Mouse (Mus musculus): ENCODE measurements around the gene Klhdc7a. TPM values are rescaled to one million over a fixed set of nuclear protein-coding genes. Genes with fewer than 3 reads are reported as not detected.
A peak's percentile ranks its signal among the peaks of the same experiment; 100 is the strongest.

Klhdc7a gene
- 0.25 and 0.37 TPM in 2 replicates for polyA plus RNA-seq (2015; fragmentation: Nextera tagmentation; extraction: Ambion mirVana)

DNA sequence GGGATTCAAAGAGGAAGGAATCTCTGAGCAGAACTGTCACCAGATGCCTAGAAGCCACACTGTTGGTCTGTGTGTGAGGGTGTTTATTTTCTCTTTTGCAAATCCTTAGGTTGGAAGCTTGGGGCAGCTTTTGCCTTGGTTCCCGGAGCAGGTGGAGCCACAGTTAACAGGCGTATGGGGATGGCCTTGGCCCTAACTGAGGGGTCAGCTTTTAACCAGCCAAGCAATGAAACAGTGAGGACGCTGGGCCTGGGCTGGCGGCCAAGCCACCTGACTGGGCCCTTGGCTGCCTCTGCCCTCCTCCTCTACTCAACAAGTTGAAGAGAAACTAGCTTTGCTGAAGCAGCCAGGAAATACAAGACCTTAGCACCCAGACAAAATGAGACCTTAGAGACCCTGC, at the start of gene Klhdc7a:
Gene Klhdc7a, minus strand, starts transcription at position 105 of the 400 bp plus-strand sequence.
- H3K36me3 ChIP-seq = no peaks in the 10 kb centered on the region
- H3K4me2 ChIP-seq (replicated peaks) = peak within 1 kb of the TSS; percentile 28
- H3K27me3 ChIP-seq (replicated peaks) = no peaks in the 10 kb centered on the region
- 42% methylated on average over 4 of the region's 4 CpGs for WGBS
- peaks cover 14% of the 10 kb centered on the region for H3K4me1 ChIP-seq (replicated peaks)
- no peaks in the 10 kb centered on the region for H3K9me3 ChIP-seq
- peak; percentile 64 for ATAC-seq
- H3K27ac ChIP-seq = peak within 1 kb of the TSS; percentile 57; the same call in 1 of the 2 replicates
- no peak within 1 kb of the TSS for H3K9ac ChIP-seq
- H3K4me3 ChIP-seq (replicated peaks) = no peak within 1 kb of the TSS

DNA sequence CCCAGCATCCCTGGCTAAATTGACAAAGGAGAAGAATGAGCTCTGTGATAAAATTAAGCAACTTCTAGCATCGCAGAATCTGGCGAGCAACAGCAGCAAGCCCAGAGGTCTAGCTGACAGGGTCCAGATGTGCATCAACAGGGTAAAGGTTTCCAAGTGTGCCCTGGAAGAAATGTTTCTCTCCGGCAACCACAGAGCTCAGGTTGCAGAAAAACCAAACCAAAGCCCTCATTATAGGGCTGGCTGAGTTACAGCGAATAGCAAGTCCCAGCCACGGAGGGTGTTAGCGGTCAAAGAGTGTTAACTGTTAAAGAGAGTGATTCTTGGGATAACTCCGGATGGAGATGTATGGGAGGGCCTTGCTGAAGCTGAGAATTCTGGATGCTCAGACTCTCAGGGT, 48.1 kb upstream of the Klhdc7a start:
- Histone ChIP-seq H3K27me3 (replicated peaks) (no peaks in the 10 kb centered on the region), H3K9ac (no peak overlapping the region), H3K4me2 (replicated peaks) (no peak overlapping the region), H3K27ac (no peak overlapping the region), H3K36me3 (no peaks in the 10 kb centered on the region), H3K9me3 (no peaks in the 10 kb centered on the region), H3K4me1 (replicated peaks) (no peaks in the 10 kb centered on the region), H3K4me3 (replicated peaks) (no peak overlapping the region)
- WGBS = 43% methylated on average over 7 of the region's 7 CpGs
- ATAC-seq = no peak

DNA sequence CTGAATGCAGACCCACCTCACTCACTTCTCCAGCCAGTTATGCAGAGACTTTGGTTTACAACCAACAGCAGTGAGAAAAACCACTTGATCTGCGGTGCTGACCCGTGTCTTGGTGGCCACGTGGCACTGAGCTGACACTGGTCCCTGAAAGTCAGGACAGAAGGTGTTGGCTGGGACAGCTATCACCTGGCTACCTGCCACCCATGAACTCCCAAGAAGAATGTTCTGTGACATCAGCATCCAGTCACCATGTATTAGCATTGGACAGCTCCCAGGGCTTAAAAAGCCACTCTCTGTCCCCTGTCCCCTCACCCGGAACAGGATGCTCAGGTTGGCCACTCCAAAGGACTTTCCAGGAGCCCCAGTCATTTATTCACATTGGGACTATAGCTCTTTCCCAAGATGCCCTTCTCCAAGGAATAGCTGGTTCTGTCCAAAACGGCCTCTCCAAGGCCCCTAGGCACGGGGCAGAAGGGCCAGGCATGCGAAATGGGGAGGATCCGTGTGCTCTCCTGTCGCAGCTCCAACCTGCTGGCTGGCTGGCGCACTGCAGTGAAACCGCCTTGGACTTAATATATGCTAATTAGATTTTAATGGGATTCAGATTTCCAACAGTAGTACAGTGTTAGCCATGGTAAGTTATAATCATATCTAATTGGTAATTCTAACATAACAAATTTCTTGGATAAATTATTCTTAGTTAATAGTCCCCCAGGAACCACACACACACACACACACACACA, 43.1 kb upstream of the Klhdc7a start:
- 72% methylated on average over 11 of the region's 11 CpGs for WGBS
- Histone ChIP-seq H3K36me3 (no peaks in the 10 kb centered on the region), H3K4me3 (replicated peaks) (no peak overlapping the region), H3K4me1 (replicated peaks) (no peaks in the 10 kb centered on the region), H3K27ac (no peak overlapping the region), H3K4me2 (replicated peaks) (no peak overlapping the region), H3K9ac (no peak overlapping the region), H3K9me3 (no peaks in the 10 kb centered on the region), H3K27me3 (replicated peaks) (peaks cover 4% of the 10 kb centered on the region; the same call in 1 of the 2 replicates)
- ATAC-seq = no peak

DNA sequence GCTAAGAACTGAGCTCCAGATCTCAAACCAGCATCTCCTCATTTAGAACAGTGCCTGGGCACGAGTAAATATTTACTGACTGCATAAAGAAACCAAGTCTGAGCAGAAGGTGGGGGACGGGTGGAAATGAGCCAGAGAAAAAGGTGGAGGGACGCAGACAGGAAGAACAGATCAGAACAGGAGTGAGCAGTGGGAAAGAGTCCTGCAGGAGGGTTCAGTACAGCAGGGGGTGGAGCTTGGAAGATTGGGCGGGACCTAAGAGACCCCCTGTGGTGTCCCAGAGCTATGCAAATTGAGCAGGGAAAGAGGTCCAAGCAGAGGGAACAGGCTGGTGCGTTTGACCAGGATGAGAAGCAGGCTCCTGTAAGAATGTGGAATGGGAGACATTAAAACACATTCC, 37.1 kb upstream of the Klhdc7a start:
- peak overlapping the region; percentile 59 for H3K4me2 ChIP-seq (replicated peaks)
- H3K4me3 ChIP-seq (replicated peaks) = no peak overlapping the region
- no peak overlapping the region for H3K27ac ChIP-seq
- H3K36me3 ChIP-seq = no peaks in the 10 kb centered on the region
- ATAC-seq = peak; percentile 55; the same call in 1 of the 2 replicates
- H3K9me3 ChIP-seq = no peaks in the 10 kb centered on the region
- no peaks in the 10 kb centered on the region; the same call in 1 of the 2 replicates for H3K4me1 ChIP-seq (replicated peaks)
- H3K9ac ChIP-seq = no peak overlapping the region
- H3K27me3 ChIP-seq (replicated peaks) = peaks cover 27% of the 10 kb centered on the region
- WGBS = 6% methylated on average over 5 of the region's 5 CpGs

DNA sequence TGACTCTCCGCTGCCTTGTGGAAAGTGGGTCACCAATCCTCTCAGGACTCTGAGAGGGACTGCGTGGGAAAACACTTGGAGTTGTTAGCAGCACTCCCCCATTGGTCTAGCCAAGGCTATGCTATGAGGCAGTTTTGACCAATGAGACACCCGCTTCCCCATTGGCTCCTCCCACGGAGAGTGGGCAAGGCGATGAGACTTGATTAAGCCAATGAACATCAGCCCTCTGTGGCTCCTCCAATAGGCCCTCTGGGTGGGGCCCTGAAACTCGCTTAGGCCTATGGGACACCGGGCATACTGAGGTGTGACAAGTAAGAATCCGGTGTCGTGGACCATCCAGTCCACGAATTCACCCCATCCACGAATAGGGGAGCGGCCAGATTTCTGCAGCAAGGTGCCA, 36.3 kb upstream of the Klhdc7a start:
- no peaks in the 10 kb centered on the region for H3K36me3 ChIP-seq
- H3K9me3 ChIP-seq = no peaks in the 10 kb centered on the region
- peak overlapping the region; percentile 25 for H3K4me3 ChIP-seq (replicated peaks)
- peaks cover 27% of the 10 kb centered on the region for H3K27me3 ChIP-seq (replicated peaks)
- H3K9ac ChIP-seq = no peak overlapping the region
- H3K27ac ChIP-seq = no peak overlapping the region
- H3K4me1 ChIP-seq (replicated peaks) = no peaks in the 10 kb centered on the region; the same call in 1 of the 2 replicates
- peak; percentile 90 for ATAC-seq
- peak overlapping the region; percentile 59 for H3K4me2 ChIP-seq (replicated peaks)
- WGBS = 11% methylated on average over 12 of the region's 12 CpGs

DNA sequence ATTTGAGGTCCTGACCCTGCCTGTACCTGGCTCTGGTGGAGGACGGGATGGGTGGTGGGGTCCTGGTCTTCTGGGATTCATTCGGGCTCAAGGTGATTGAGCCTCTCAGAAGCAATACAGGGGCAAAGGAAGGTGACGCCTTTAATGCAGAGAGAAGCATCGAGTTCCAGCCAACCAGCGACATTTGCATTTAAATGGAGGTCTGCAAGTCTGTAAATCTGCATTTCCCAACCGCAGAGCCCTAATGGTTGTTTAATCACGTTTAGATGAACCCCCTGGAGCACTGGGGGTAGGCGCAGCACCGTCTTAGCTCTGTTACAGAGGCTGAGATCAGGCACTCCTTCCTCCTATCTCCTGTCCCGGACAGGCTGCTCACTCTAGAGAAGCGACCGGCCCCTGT, 34.2 kb upstream of the Klhdc7a start:
- no peak overlapping the region for H3K27ac ChIP-seq
- no peaks in the 10 kb centered on the region; the same call in 1 of the 2 replicates for H3K4me1 ChIP-seq (replicated peaks)
- H3K9me3 ChIP-seq = no peaks in the 10 kb centered on the region
- H3K9ac ChIP-seq = no peak overlapping the region
- 22% methylated on average over 12 of the region's 12 CpGs for WGBS
- no peaks in the 10 kb centered on the region for H3K36me3 ChIP-seq
- no peak overlapping the region for H3K4me2 ChIP-seq (replicated peaks)
- no peak for ATAC-seq
- no peak overlapping the region for H3K4me3 ChIP-seq (replicated peaks)
- peaks cover 23% of the 10 kb centered on the region for H3K27me3 ChIP-seq (replicated peaks)

DNA sequence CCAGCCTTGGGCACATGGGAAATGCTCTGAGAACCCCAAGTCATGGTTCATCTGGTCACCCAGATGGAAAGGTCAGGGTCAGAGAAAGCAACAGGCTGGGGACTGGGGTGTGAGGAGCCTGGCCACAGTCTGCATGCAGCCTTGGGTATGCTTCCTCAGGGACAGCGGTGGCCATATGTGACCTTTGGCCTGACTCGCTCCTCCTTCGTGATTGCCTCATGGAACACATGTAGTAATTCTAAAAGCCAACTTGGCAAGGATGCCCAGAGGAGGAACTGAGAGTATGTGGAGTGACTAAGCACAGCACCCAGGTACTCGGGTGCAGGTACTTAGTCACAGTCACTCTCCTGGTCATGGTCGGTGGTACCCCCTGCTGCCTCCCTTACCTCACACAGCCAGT, 33.1 kb upstream of the Klhdc7a start:
- no peak overlapping the region for H3K4me3 ChIP-seq (replicated peaks)
- no peak overlapping the region for H3K4me2 ChIP-seq (replicated peaks)
- H3K9ac ChIP-seq = no peak overlapping the region
- H3K27ac ChIP-seq = no peak overlapping the region
- H3K27me3 ChIP-seq (replicated peaks) = peaks cover 23% of the 10 kb centered on the region
- 79% methylated on average over 5 of the region's 5 CpGs for WGBS
- H3K9me3 ChIP-seq = no peaks in the 10 kb centered on the region
- no peak for ATAC-seq
- no peaks in the 10 kb centered on the region for H3K36me3 ChIP-seq
- H3K4me1 ChIP-seq (replicated peaks) = no peaks in the 10 kb centered on the region; the same call in 1 of the 2 replicates

DNA sequence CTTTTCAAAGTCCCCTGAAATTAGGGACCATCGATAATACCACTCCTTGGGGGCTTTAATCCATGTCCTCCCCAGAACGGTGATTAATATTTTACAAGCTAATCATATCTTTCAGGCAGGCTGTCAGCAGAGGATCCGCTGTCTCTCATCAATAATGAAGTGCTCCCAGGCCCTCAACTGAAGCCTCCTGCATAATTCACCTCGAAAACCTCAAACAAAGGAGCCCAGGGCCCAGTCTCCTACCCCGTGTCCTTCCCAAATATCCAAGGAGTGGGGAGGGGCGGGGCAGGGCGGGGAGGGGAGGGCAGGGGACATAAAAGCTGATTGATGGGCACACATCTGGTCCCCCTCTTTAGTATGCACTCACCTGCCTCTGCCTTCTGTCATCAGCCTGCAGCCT, 31.2 kb upstream of the Klhdc7a start:
- peaks cover 18% of the 10 kb centered on the region for H3K27me3 ChIP-seq (replicated peaks)
- no peak for ATAC-seq
- 60% methylated on average over 7 of the region's 7 CpGs for whole genome bisulfite sequencing
- H3K4me3 ChIP-seq (replicated peaks) = no peak overlapping the region
- no peak overlapping the region for H3K27ac ChIP-seq
- H3K9me3 ChIP-seq = no peaks in the 10 kb centered on the region
- H3K36me3 ChIP-seq = no peaks in the 10 kb centered on the region
- H3K4me1 ChIP-seq (replicated peaks) = no peaks in the 10 kb centered on the region
- no peak overlapping the region for H3K4me2 ChIP-seq (replicated peaks)
- no peak overlapping the region for H3K9ac ChIP-seq

DNA sequence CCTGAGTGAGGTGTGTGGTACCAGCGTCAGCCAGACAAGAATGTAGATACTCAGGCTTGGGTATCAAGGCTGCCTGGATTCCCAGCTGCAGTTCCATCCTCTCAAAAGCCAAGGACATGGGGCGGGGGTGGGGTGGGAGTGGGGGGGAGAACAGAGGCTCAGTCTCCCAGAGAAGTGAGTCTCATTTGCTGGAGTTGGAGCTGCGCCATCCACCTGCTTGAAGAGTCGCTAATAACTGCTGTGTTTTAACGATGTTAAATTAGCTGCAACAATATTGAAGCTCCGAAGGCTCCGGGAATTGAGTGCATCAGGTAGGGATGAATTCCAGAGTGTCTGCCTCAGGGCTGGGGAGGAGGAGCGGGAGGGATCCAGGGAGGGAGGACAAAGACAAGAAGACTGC, 27.8 kb upstream of the Klhdc7a start:
- Histone ChIP-seq H3K4me1 (replicated peaks) (peaks cover 4% of the 10 kb centered on the region), H3K36me3 (no peaks in the 10 kb centered on the region), H3K4me3 (replicated peaks) (no peak overlapping the region), H3K9me3 (no peaks in the 10 kb centered on the region), H3K9ac (no peak overlapping the region), H3K27ac (no peak overlapping the region), H3K4me2 (replicated peaks) (no peak overlapping the region), H3K27me3 (replicated peaks) (no peaks in the 10 kb centered on the region)
- WGBS = 56% methylated on average over 8 of the region's 8 CpGs
- ATAC-seq = no peak

DNA sequence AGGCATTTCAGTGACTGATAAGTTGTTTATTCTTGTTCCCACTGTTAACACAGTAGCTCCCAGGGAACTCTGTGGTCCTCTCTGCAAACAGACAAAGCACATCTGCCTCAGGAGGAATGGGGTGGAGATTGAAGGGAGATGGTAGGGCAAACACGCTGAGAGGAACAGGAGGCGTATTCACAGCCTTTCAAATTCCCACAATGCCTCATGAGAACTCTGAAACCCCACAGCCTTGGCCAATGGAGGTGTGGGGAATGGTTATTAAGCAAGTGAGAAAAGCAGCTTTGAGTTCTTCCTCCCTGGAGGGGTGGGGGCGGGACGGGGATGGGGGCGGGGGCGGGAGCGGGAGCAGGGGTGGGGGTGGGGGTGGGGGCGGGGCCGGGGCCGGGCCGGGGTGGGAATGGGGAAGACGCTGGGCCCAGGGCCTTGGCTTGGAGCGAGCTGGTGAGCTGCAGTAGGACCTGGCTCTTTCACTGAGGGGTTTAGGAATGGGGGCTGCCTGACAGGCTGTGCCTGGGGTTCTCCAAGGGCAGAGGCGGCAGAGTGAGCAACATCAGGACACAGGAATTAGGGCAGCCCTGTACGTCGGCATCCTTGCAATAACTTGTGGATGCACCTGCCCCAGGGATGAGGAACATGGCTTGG, 25.4 kb upstream of the Klhdc7a start:
- no peaks in the 10 kb centered on the region for H3K27me3 ChIP-seq (replicated peaks)
- no peak for ATAC-seq
- no peak overlapping the region for H3K27ac ChIP-seq
- no peaks in the 10 kb centered on the region for H3K36me3 ChIP-seq
- H3K9ac ChIP-seq = no peak overlapping the region
- no peak overlapping the region for H3K4me3 ChIP-seq (replicated peaks)
- peaks cover 4% of the 10 kb centered on the region for H3K4me1 ChIP-seq (replicated peaks)
- WGBS = 20% methylated on average over 7 of the region's 16 CpGs
- peak overlapping the region; percentile 22; the same call in 1 of the 2 replicates for H3K4me2 ChIP-seq (replicated peaks)
- no peaks in the 10 kb centered on the region for H3K9me3 ChIP-seq

DNA sequence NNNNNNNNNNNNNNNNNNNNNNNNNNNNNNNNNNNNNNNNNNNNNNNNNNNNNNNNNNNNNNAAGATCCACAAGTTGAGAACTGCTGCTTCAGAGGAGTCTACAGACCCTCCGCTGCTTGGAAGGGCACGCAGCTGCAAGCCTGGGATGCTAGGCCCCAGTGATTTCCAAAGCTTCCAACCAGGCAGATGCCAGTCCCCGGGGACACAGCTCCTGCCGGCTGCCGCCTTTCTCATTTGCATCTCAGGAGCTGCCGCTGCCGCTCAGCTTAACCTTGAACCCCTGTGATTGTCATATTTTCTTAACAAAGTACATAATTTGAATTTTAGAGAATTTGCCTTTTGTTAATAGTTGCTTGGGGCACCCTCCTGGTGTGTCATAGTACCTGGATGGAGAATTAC, 19.1 kb upstream of the Klhdc7a start:
- Histone ChIP-seq H3K27ac (no peak overlapping the region), H3K36me3 (no peaks in the 10 kb centered on the region), H3K4me3 (replicated peaks) (no peak overlapping the region), H3K9me3 (no peaks in the 10 kb centered on the region), H3K4me2 (replicated peaks) (no peak overlapping the region), H3K4me1 (replicated peaks) (no peaks in the 10 kb centered on the region), H3K27me3 (replicated peaks) (no peaks in the 10 kb centered on the region), H3K9ac (no peak overlapping the region)
- ATAC-seq = no peak
- 45% methylated on average over 7 of the region's 7 CpGs for WGBS

DNA sequence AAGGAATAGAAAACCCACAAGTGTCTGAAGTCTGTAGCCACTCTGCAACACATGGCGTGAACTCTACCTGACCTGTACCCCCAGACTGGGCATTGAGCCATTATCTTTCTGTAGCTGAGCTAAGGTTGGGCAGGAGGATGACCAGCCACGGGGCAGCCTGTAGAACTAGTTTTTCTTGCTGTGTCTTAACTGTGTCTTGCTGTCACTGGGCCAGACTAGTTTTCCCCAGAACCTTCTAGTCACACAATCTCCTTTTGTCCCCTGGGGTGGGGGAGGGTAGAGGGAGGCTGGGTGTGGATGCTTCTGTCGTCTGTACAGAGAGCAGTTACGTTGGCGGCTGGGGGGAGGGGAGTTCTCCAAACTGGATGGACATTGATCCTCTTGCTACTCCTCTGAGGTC, 10.9 kb upstream of the Klhdc7a start:
- Histone ChIP-seq H3K27ac (peak overlapping the region; percentile 58), H3K4me3 (replicated peaks) (no peak overlapping the region), H3K36me3 (no peaks in the 10 kb centered on the region), H3K4me2 (replicated peaks) (0 out of 2 replicates have a peak overlapping the region, but pooled peaks have one; percentile 0), H3K27me3 (replicated peaks) (no peaks in the 10 kb centered on the region), H3K9ac (no peak overlapping the region), H3K9me3 (no peaks in the 10 kb centered on the region), H3K4me1 (replicated peaks) (peaks cover 21% of the 10 kb centered on the region)
- ATAC-seq = peak; percentile 90
- 33% methylated on average over 5 of the region's 5 CpGs for WGBS
